In genomic region chr3:144615459-144615858, GRCm38 (mm10) we compare ENCODE assay signal across 16 mouse cellular contexts. TPM values are rescaled to one million over a fixed set of nuclear protein-coding genes. Genes with fewer than 3 reads are reported as not detected.
DNase-seq lines count a peak whose midpoint lies in the region; ATAC-seq and TF ChIP-seq lines count a peak whose summit lies in the region.
"Had no signal": no experiment of that assay in that cellular context is flagged by ENCODE, and none has a peak within 500 bp of the region (broad histone marks: within the 10 kb centered on the region; RNA-seq: fewer than 3 reads in every experiment).

No protein-coding gene starts in this region.

- WGBS in forebrain, embryonic 10.5 days: 94% methylated on average over 9 of the region's 9 CpGs
- WGBS in forebrain, embryonic 11.5 days: 91% methylated on average over 9 of the region's 9 CpGs
- 50% methylated on average over 9 of the region's 9 CpGs for whole genome bisulfite sequencing in intestine, embryonic 15.5 days
- WGBS in intestine, postnatal 0 days: 56% methylated on average over 9 of the region's 9 CpGs
- 29% methylated on average over 9 of the region's 9 CpGs for WGBS in limb, embryonic 15.5 days

- H3K9ac ChIP-seq in forebrain, embryonic 11.5 days (ENCODE audit: low read length): no peak overlapping the region
- no peak overlapping the region for H3K9ac ChIP-seq in intestine, embryonic 15.5 days
- H3K9ac ChIP-seq in intestine, postnatal 0 days (ENCODE audit: low read depth, low read length): no peak overlapping the region
- no peak overlapping the region for H3K9ac ChIP-seq in limb, embryonic 15.5 days
- H3K9ac ChIP-seq: forebrain, postnatal 0 days; hindbrain, embryonic 15.5 days; limb, embryonic 13.5 days had no signal

- H3K27ac ChIP-seq in forebrain, embryonic 10.5 days: peak overlapping the region; percentile 44; the same call in 1 of the 2 replicates
- no peak overlapping the region for H3K27ac ChIP-seq in forebrain, embryonic 11.5 days (ENCODE audit: low read depth, low read length)
- no peak overlapping the region for H3K27ac ChIP-seq in intestine, embryonic 15.5 days
- H3K27ac ChIP-seq in intestine, postnatal 0 days (ENCODE audit: low read depth, low read length): no peak overlapping the region
- no peak overlapping the region for H3K27ac ChIP-seq in limb, embryonic 15.5 days
- H3K27ac ChIP-seq: hindbrain, embryonic 15.5 days; limb, embryonic 13.5 days; midbrain, embryonic 10.5 days; stomach, postnatal 0 days had no signal

- H3K9me3 ChIP-seq in forebrain, embryonic 10.5 days: peaks cover 3% of the 10 kb centered on the region; the same call in 1 of the 2 replicates
- no peaks in the 10 kb centered on the region for H3K9me3 ChIP-seq in forebrain, embryonic 11.5 days (ENCODE audit: control insufficient read depth, low read length)
- no peaks in the 10 kb centered on the region for H3K9me3 ChIP-seq in intestine, embryonic 15.5 days
- H3K9me3 ChIP-seq in intestine, postnatal 0 days (ENCODE audit: control insufficient read depth): no peaks in the 10 kb centered on the region
- no peaks in the 10 kb centered on the region for H3K9me3 ChIP-seq in limb, embryonic 15.5 days
- H3K9me3 ChIP-seq: hindbrain, embryonic 15.5 days; limb, embryonic 13.5 days had no signal

- no peak for DNase-seq in forebrain, embryonic 10.5 days (ENCODE audit: extremely low spot score, low spot score)
- no peak for DNase-seq in forebrain, embryonic 11.5 days (ENCODE audit: low spot score)
- DNase-seq in lung, postnatal 4 days: peak; percentile 26 to 42
- DNase-seq in lung, postnatal 25 days (ENCODE audit: low spot score): no peak
- DNase-seq: cerebellum, postnatal 14 days; forebrain, postnatal 0 days; lung, adult 2 months; thymus, postnatal 14 days had no signal

- H3K4me3 ChIP-seq in forebrain, embryonic 10.5 days: no peak overlapping the region
- H3K4me3 ChIP-seq in forebrain, embryonic 11.5 days (ENCODE audit: low read depth, low read length): no peak overlapping the region
- no peak overlapping the region for H3K4me3 ChIP-seq in intestine, embryonic 15.5 days (replicated peaks)
- no peak overlapping the region for H3K4me3 ChIP-seq in intestine, postnatal 0 days (ENCODE audit: low read depth, low read length)
- H3K4me3 ChIP-seq in limb, embryonic 15.5 days: no peak overlapping the region
- H3K4me3 ChIP-seq: hindbrain, embryonic 15.5 days; limb, embryonic 13.5 days; midbrain, embryonic 10.5 days had no signal

- peaks cover 38% of the 10 kb centered on the region for H3K4me1 ChIP-seq in forebrain, embryonic 10.5 days
- H3K4me1 ChIP-seq in forebrain, embryonic 11.5 days (replicated peaks; ENCODE audit: control insufficient read depth, insufficient read depth, low read length): 0 out of 2 replicates have a peak, but pooled peaks cover 2% of the 10 kb centered on the region
- peaks cover 37% of the 10 kb centered on the region for H3K4me1 ChIP-seq in intestine, embryonic 15.5 days (replicated peaks)
- H3K4me1 ChIP-seq in intestine, postnatal 0 days (replicated peaks; ENCODE audit: control insufficient read depth, insufficient read depth, low read length): peaks cover 4% of the 10 kb centered on the region; the same call in 1 of the 2 replicates
- H3K4me1 ChIP-seq in limb, embryonic 15.5 days: peaks cover 45% of the 10 kb centered on the region

- TF ChIP-seq CTCF in intestine, postnatal 0 days (IDR thresholded peaks at IDR 0.05; ENCODE audit: low read depth): no peak

- no peaks in the 10 kb centered on the region for H3K36me3 ChIP-seq in forebrain, embryonic 10.5 days (replicated peaks)
- H3K36me3 ChIP-seq in forebrain, embryonic 11.5 days (ENCODE audit: control insufficient read depth, insufficient read depth, low read length): no peaks in the 10 kb centered on the region
- no peaks in the 10 kb centered on the region for H3K36me3 ChIP-seq in intestine, embryonic 15.5 days
- H3K36me3 ChIP-seq in intestine, postnatal 0 days (ENCODE audit: control insufficient read depth, insufficient read depth): no peaks in the 10 kb centered on the region
- H3K36me3 ChIP-seq in limb, embryonic 15.5 days: no peaks in the 10 kb centered on the region
- H3K36me3 ChIP-seq: hindbrain, embryonic 15.5 days; limb, embryonic 13.5 days; midbrain, embryonic 10.5 days had no signal

- H3K4me2 ChIP-seq in forebrain, embryonic 11.5 days (ENCODE audit: low read depth, low read length, severe bottlenecking): no peak overlapping the region
- no peak overlapping the region for H3K4me2 ChIP-seq in intestine, embryonic 15.5 days (replicated peaks)
- H3K4me2 ChIP-seq in intestine, postnatal 0 days (replicated peaks; ENCODE audit: low read depth): no peak overlapping the region
- H3K4me2 ChIP-seq in limb, embryonic 15.5 days: no peak overlapping the region
- H3K4me2 ChIP-seq: hindbrain, embryonic 15.5 days; limb, embryonic 13.5 days had no signal

- no peaks in the 10 kb centered on the region for H3K27me3 ChIP-seq in forebrain, embryonic 10.5 days (ENCODE audit: poor library complexity, severe bottlenecking)
- H3K27me3 ChIP-seq in forebrain, embryonic 11.5 days (ENCODE audit: control insufficient read depth, insufficient read depth, low read length): no peaks in the 10 kb centered on the region
- H3K27me3 ChIP-seq in intestine, embryonic 15.5 days (replicated peaks): no peaks in the 10 kb centered on the region
- H3K27me3 ChIP-seq in intestine, postnatal 0 days (replicated peaks; ENCODE audit: control insufficient read depth, insufficient read depth, low read length): no peaks in the 10 kb centered on the region
- H3K27me3 ChIP-seq in limb, embryonic 15.5 days: no peaks in the 10 kb centered on the region
- H3K27me3 ChIP-seq: hindbrain, embryonic 15.5 days; limb, embryonic 13.5 days had no signal

- ATAC-seq in forebrain, embryonic 11.5 days (replicated peaks; ENCODE audit: low FRiP score): no peak
- ATAC-seq in intestine, embryonic 15.5 days: peak; percentile 11; the same call in 1 of the 2 replicates
- no peak for ATAC-seq in intestine, postnatal 0 days
- peak; percentile 66 for ATAC-seq in limb, embryonic 15.5 days (ENCODE audit: insufficient number of reproducible peaks, low FRiP score, low TSS enrichment, low read depth)
- no peak for ATAC-seq in cerebellum, adult (ENCODE audit: insufficient number of reproducible peaks, low FRiP score, low TSS enrichment)
- ATAC-seq: forebrain, postnatal 0 days had no signal

RNA-seq across cellular contexts. Expression of gene Selenof, which starts 45.4 kb away (rescaled TPM):
- polyA plus RNA-seq in forebrain, embryonic 10.5 days (2016; fragmentation: Nextera tagmentation; extraction: Ambion mirVana): 480 and 492 TPM in 2 replicates
- polyA plus RNA-seq in forebrain, embryonic 11.5 days (2014; fragmentation: Nextera tagmentation; extraction: Ambion mirVana): 385 and 409 TPM in 2 replicates
- polyA plus RNA-seq in intestine, embryonic 15.5 days (2015; fragmentation: Nextera tagmentation; extraction: Ambion mirVana): 618 and 622 TPM in 2 replicates
- polyA plus RNA-seq in intestine, postnatal 0 days (2015; fragmentation: Nextera tagmentation; extraction: Ambion mirVana): 504 and 571 TPM in 2 replicates
- polyA plus RNA-seq in limb, embryonic 15.5 days (2015; fragmentation: Nextera tagmentation; extraction: Ambion mirVana): 689 and 692 TPM in 2 replicates

RNA-seq across cellular contexts. Expression of gene Hs2st1, which starts 45.5 kb away (rescaled TPM):
- 12.4 and 13.7 TPM in 2 replicates for polyA plus RNA-seq in forebrain, embryonic 10.5 days (2016; fragmentation: Nextera tagmentation; extraction: Ambion mirVana)
- 25.3 and 26.8 TPM in 2 replicates for polyA plus RNA-seq in forebrain, embryonic 11.5 days (2014; fragmentation: Nextera tagmentation; extraction: Ambion mirVana)
- 9.4 and 10.3 TPM in 2 replicates for polyA plus RNA-seq in intestine, embryonic 15.5 days (2015; fragmentation: Nextera tagmentation; extraction: Ambion mirVana)
- polyA plus RNA-seq in intestine, postnatal 0 days (2015; fragmentation: Nextera tagmentation; extraction: Ambion mirVana): 6.1 and 6.9 TPM in 2 replicates
- 10.1 and 13.5 TPM in 2 replicates for polyA plus RNA-seq in limb, embryonic 15.5 days (2015; fragmentation: Nextera tagmentation; extraction: Ambion mirVana)

Comparison
In these comparisons a context has a peak if more than half of its experiments do, and no peak if none do; other contexts are left out.
1. DNase-seq: peak in lung, postnatal 4 days (2 of 2); none in forebrain, embryonic 10.5 days (single experiment), forebrain, embryonic 11.5 days (single experiment) and lung, postnatal 25 days (single experiment).
2. ATAC-seq: peak in intestine, embryonic 15.5 days (single experiment) and limb, embryonic 15.5 days (single experiment); none in forebrain, embryonic 11.5 days (single experiment), intestine, postnatal 0 days (single experiment) and cerebellum, adult (single experiment).